Mouse (Mus musculus): ENCODE measurements around the gene Fsd2.

The Fsd2 gene

DNA sequence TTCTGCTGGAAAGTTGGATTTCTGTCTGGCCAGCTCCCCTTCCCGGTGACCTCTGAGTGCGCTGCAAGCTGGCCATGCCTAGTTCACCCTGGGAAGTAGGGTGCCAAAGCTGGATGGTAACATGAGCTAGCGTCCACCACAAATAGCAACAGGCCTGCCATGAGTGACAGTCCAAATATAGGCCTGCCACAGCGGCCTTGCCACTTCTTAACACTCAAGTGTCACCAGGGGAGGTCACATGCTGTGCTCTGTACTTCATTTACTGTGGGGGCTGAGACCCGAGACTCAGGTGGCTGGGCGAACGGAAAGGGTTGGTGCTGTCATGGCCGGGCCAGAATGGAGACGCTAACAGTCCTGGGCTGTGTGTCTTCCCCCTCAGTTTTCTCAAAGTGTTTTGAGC lies at the start of gene Fsd2:
Gene Fsd2, minus strand, starts transcription at position 53 of the 400 bp plus-strand sequence.
- DNase-seq (ENCODE audit: low read depth in 2 of 2, low spot score in 2 of 2) = no peak

DNA sequence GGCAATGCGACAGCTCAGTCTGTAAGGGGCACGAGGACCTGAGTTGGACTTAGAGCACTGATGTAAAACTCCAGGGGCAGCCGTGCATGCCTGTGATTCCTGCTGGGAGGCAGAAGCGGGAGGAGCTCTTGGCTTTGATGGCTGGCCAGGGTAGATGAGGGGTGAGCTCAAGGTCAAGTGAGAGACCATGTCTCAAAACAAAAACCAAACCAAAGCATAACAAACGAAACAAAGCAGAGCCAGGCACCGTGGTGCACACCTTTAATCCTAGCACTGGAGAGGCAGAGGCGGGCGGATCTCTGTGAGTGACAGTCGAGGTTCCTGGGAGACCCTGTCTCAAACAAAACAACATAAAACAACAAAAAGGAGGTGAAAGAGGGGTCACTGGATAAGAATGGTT lies 48.3 kb upstream of the Fsd2 start:
- no peak for DNase-seq (ENCODE audit: low read depth in 2 of 2, low spot score in 2 of 2)

DNA sequence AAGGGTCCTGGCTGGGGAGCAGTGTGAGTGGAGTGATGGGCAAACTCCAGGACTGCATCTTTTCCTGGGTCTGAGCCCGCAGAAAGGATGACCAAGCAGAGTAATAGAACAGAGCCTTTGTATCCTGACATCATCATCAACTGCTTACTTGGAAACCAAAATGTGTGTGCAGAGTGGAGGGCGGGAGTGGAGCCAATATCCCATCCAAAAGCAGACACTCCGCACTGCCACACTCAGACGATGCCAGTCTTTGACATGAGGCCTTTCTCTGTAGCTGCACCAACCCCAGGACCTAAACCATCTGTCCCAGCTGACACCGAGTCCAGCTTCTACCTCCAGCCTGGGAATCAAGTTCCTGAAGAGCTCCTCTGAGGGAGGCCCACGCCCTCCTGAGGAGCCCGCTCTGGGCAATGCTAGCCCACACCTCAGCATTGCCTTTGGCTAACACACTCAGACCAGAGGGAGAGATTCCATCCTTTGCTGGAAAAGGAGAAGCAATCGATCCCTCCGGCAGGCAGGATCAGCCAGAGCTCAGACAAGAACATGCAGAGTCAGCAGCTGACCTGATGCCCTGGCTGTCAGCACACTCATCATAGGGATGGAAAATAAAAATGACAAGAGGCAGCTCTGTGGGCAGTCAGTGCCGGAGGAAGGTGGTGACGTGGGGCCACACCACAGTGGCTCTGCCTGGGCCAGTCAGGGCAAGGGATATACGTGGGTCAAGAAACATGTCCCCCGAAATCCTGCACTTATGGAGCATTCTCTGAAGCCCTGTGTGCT lies 46.3 kb upstream of the Fsd2 start:
- DNase-seq (ENCODE audit: low read depth in 2 of 2, low spot score in 2 of 2) = no peak

DNA sequence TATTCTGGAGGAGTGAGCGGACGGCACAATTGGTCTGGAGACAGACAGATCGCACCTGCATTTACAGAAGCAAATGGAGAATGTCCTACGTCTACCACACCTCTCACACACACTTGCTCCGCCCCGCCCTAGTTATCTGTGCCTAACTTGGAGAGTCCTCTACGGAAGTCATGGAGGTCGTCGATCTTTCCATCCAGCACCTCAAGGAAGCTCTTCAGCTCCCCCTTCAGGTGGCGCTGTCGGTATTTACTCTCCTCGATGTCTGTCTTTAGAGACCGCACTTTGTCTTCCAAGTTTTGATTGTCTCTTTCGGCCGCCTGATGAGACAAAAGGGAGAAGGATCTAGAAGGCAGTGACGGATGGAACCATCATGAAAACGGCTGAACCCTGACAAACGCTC lies 43.4 kb upstream of the Fsd2 start:
- DNase-seq (ENCODE audit: low read depth in 2 of 2, low spot score in 2 of 2) = no peak

DNA sequence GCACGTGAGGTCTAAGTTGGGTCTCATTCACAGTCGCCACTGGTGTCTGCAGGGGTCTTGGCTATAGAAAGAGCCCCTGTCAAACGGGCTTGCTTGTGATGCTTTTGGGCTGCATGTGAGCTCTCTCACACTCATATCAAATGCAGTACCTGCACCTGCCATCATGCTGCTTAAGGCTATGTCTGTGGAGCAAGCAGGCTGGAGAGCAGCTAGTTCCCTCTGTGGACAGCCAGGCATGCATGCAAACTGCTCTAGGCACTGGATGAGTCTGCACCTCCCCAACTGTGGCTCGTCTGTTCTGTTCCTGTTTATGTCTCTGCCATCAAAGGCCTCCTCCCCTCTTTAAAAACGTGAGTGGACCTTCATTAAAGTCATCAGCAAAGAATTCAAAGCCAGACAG lies 39.7 kb upstream of the Fsd2 start:
- no peak for DNase-seq (ENCODE audit: low read depth in 2 of 2, low spot score in 2 of 2)

DNA sequence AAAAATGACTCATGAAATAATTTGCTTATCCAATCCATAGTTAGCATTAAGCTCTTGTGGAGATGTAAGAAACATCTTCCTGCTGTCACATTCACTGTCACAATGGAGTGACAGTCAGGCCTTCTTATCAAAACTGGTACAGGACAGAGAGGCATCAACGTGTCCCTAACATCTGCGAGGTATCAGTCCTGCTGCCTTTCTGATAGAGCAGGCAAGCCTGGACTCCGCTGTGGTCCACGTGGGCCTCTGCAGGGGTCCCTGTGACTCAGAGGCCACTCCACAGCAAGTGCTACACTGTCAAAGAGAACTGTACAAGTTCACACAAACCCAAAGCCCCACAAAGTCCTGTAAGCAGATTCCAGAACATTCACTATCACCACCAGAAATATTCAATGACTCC lies 38.7 kb upstream of the Fsd2 start:
- no peak for DNase-seq (ENCODE audit: low read depth in 2 of 2, low spot score in 2 of 2)

DNA sequence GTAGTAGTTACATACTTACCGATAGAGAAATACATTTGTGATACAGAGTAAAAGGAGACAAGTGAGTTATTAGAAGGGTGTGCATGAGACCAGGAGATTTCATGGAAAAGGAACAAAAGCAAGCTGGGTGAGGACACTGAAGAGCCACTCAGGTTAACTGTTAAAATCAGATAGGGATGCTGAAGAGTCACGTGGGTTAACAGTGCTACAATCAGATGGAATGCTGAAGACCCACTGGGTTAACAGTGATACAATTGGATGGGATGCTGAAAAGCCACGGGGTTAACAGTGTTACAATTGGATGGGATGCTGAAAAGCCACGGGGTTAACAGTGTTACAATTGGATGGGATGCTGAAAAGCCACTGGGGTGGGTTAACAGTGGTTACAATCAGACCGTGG lies 38.2 kb upstream of the Fsd2 start:
- DNase-seq (ENCODE audit: low read depth in 2 of 2, low spot score in 2 of 2) = no peak

DNA sequence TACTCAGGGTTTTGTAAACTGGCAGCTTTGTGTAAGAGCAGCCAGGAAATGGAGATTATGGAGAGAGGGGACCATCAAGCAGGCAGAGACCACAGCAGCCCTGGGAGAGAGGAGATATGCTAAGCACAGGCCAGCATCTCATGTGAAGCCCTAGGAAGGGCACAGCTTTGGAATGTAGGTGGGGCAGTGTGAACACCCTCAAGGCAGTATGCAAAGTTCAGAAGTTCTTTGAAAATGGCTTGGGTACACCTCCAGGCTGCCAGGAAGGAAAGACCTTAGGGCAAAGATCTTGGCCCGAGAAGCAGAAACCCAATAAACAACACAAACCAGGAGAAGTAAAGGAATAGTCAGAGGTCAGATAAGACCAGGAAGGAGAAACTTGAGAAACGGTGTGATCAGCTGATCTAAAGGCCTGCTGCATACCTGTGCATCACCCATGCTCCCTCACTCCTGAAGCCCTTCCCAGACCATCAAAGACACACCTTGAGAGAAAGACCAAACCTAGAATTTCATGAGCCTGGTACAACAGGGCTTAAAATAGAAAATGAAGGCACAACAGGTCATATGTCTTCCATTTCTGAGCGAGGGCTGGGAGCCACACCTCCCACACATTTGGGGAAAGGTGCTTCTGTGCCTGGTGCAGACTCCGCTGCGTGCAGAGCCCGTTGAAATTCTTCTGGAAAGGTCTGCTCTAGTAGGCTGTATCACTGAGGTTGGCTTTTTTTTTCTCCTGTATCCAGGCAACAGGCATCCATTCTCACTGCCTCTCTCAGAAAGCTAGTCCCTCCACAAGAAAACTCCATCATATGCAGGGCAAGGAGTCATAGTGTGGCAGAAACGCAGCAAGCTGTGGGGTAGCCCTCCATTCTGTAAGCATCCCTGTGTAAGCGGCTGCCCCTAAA lies 32.9 kb upstream of the Fsd2 start:
- DNase-seq (ENCODE audit: low read depth in 2 of 2, low spot score in 2 of 2) = no peak

DNA sequence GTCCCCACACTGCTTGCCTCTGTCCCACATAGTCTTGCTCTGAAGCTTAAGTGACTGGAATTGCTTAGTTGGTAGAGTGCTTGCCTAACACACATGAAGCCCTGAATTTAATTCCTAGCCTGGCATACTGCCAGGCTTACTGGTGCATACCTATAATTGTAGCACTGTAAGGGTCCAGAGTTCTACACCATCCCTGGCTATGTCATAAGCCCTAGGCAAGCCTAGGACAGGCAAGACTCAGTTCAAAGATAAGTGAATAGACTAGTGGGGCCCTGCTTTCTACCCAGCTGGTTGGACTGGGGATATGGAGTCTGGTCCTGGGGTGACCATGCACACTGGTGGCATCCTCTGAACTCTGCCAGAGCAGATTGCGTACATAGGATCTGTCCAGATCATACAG lies 30.9 kb upstream of the Fsd2 start:
- DNase-seq (ENCODE audit: low read depth in 2 of 2, low spot score in 2 of 2) = no peak

DNA sequence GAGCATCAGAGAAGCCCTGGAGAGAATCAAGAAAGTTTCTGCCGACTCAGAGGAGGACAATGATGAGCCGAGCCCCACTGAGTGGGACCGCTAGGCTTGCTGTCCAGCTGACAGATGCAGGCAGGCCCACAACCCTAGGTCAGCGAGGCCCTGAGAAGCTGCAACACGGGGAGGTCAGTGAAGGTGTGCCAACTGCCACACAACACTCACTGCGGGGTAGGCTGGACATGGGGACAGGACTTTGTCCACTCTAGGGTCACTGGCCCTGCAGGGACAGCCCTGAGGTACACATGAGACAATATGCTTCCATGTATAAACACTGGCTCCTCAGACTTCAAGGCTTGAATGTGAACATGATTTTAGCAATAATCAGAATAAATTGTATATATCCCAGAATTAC lies 29.3 kb upstream of the Fsd2 start:
- DNase-seq (ENCODE audit: low read depth in 2 of 2, low spot score in 2 of 2) = no peak

DNA sequence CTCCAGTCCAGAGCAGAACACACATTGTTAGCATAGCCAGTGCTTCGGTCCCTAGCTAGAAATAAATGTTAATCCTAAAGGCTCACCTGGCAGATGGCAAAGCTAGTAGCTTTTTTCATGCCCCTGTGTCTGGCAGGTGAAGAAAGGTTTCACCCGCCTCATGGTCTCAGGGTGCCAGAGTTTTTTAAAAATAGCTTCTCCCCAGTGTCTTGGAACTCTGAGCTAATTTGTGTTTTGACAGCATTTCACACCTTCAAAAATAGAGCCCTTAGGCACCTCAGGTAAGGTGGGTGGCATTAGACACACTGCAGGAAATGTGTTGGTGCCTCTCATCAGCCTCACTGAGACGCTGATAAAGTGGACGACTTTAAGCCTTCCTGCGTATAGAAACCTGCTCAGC lies 28.3 kb upstream of the Fsd2 start:
- DNase-seq (ENCODE audit: low read depth in 2 of 2, low spot score in 2 of 2) = no peak

DNA sequence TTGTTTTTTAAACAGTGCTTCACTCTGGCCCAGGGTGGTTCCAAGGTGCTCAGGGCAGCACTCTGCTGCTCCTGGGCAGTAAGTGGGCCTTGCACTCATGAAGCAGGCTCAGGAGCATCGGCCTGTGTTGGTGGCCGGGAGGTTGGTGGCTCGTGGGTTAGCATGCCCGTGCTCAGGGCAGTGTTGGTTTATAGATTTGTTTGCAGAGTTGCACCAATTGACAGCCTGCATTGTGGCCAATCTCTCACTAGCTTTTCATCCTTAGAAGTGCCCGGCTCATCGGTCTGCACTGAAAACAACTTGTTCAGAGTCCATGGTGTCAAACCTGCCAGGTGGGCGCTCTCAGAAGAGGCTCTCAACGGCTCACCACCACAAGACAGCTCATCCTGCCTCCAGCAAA lies 26.6 kb upstream of the Fsd2 start:
- DNase-seq (ENCODE audit: low read depth in 2 of 2, low spot score in 2 of 2) = no peak

DNA sequence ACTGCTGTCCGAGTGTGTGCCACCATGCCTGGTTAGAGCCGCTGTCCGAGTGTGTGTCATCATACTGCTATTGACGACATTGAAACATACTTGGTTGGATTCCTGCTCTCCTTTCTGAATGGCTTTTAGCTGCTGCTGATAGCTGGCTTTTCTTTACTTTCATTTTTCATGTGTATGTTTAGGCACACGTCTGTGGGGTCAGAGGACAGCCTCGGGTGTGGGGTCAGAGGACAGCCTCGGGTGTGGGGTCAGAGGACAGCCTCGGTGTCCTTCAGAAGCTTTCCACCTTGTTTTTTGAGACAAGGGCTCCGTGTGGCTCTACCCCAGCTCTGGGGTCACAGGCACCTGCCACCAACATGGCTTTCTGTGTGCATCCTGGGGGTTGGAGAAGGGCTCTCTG lies 25.9 kb upstream of the Fsd2 start:
- DNase-seq (ENCODE audit: low read depth in 2 of 2, low spot score in 2 of 2) = no peak

DNA sequence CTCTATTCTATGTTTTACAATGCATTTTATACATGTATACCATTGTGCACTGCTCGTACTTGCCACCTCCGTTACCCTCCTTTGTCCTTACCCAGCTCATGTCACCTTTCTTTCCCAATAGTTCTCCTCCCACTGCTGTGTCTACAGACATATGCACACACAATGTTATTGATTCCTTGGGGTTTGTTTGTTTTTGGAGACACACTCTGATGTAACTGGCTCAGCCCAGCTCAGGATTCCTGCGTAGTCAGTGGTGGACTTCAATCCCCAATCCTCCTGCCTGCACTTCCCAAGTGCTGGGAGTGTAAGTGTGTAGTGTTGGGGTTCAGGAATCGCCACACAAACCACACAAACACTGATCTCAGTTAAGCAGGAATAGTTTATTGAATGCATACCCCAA lies 20.5 kb upstream of the Fsd2 start:
- DNase-seq (ENCODE audit: low read depth in 2 of 2, low spot score in 2 of 2) = no peak

DNA sequence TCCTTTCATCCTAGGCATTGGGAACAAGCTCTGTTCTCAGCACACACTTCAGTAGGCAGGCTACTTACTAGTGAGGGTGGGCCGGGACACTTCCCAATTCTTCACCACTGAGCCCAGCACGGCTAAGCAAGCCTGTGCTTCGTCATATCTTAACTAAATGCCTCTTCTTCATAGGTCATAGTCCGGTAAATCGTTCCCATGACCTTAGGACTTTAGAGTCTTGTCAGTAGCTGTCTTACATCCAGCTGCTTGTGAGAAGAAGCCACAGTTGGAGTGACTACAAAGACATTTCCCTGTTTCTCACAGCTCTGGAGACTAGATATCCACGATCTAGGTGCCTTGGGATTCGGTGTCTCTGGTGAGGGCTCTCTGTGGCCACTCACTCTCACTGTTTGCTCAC lies 18.6 kb upstream of the Fsd2 start:
- no peak for DNase-seq (ENCODE audit: low read depth in 2 of 2, low spot score in 2 of 2)

DNA sequence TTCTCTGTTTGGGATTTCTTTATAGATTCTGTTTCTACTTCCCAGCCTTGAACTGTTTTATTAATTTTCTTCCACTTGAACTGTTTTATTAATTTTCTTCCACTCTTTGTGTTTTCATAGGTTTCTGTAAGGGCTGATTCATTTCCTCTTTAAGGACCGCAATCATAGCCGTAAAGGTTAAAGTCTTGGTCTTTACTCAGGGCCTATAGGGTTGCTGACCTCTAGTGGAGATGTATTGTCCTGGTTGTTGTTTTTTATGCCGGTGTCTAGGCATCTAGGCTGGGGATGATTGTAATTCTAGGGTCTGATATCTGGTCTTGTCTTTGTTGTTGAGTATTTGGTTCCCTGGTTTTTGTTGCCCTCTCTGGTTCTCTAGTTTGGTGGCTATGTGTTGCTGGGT lies 16.8 kb upstream of the Fsd2 start:
- no peak for DNase-seq (ENCODE audit: low read depth in 2 of 2, low spot score in 2 of 2)

DNA sequence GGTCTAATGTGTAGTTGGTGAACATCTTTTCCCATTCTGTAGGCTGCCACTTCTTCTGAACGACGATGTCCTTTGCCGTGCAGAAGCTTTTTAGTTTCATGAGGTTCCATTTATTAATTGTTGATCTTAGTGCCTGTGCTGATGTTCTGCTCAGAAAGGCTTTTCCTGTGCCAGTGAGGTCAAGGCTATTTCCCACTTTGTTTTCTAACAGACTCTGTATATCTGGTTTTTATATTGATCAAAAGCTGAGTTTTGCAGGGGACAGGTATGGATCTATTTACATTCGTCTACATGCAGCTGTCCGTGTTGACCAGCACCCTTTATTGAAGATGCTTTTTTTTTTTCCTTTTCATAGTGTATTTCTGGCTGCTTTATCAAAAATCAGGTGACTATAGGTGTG lies 12.6 kb upstream of the Fsd2 start:
- no peak for DNase-seq (ENCODE audit: low read depth in 2 of 2, low spot score in 2 of 2)

DNA sequence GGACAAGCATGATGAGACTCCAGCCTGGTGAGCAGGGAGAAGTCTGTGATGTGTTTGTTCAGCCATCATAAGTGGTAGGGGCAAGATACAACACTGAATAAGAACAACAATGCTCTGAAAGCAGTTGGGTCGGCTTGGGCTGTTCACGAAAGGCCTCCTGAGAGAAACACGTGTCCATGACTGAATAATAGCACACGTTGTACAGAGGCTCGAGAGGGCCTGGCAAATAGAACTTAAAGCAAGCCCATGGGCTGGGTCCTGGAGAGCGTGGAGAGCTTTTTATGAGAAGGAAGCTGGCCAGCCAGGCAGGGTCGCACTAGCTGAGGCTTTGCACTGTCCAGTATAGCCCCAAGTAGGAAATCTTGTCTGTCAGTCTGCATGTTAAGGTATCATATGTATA lies 11.7 kb upstream of the Fsd2 start:
- no peak for DNase-seq (ENCODE audit: low read depth in 2 of 2, low spot score in 2 of 2)

DNA sequence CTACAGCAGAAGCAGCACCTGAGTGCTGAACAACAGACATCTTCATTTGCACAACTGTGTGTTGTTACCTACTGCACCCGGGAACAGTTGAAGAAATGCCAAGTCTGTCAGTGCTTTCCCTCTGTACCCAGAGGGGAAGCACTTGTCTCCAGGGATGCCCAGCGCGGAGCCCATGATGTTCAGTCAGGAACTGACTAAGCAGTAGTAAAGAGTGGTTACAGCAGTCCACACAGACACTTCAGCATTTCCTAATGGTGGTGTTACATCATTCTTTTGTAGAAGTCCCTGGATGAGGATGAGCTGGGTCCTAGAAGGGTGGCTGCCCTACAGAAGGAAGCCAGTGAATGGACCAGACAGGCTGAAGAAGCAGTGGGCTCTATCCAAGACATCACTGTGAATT lies 11.1 kb upstream of the Fsd2 start:
- DNase-seq (ENCODE audit: low read depth in 2 of 2, low spot score in 2 of 2) = no peak

DNA sequence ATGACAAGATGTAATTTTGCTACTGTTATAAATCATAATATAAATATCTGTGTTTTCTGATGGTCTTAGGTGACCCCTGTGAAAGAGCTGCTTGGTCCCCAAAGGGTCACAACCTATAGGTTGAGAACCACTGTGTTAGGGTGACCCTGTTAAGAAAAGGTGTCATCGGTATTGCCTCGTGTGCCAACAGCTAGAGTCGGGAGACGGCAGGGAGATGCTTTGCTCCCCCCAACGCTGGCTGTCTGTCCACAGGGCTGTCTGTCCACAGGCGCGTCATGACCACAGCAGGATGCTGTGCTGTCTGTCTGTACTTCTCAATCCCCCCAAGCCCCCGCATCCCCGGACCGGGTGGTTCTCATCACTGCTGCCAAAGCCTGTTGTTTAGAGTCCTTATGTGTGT lies 8.9 kb upstream of the Fsd2 start:
- DNase-seq (ENCODE audit: low read depth in 2 of 2, low spot score in 2 of 2) = no peak

DNA sequence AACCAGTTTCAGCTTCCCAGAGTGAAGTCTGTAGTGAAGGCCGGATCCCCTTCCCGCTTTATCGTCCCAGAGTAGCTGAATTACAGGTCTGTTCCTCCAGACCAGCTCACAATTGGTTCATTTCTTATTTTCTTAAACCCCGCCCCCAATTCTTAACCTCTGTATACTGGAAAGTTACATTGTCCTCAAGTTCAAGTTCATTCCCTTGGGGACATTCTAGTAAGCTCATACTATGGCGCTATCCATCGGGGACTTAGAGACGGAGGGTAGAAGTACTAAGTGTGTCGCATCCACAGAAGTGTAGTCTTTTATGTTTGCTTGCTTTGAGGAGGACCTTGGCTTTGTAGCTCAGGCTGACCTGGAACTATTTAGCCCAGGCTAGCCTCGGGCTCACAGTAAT lies 7.1 kb upstream of the Fsd2 start:
- no peak for DNase-seq (ENCODE audit: low read depth in 2 of 2, low spot score in 2 of 2)

DNA sequence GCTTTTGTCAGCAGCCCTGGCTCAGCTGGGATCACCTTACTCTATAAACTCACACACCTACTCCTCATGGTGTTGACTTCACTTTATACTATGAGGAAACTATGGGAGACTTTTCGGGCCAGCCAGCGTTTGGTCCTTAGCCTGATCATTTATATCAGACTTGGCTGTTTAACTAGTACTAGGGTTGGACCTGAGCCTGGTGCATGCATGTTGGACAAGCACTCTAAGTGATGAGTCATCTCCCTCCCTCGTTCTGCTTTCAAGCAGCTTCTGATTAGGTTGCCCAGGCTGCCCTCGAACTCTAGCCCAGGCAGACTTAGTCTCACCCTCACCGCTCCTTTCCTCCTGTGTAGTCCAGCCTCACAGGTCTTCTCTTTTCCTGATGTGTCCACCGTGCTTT lies 6.7 kb upstream of the Fsd2 start:
- no peak for DNase-seq (ENCODE audit: low read depth in 2 of 2, low spot score in 2 of 2)
